Mouse (Mus musculus): ENCODE data around the gene Dgkz.
A peak's percentile ranks its signal among the peaks of the same experiment; 100 is the strongest.

Gene Dgkz

DNA sequence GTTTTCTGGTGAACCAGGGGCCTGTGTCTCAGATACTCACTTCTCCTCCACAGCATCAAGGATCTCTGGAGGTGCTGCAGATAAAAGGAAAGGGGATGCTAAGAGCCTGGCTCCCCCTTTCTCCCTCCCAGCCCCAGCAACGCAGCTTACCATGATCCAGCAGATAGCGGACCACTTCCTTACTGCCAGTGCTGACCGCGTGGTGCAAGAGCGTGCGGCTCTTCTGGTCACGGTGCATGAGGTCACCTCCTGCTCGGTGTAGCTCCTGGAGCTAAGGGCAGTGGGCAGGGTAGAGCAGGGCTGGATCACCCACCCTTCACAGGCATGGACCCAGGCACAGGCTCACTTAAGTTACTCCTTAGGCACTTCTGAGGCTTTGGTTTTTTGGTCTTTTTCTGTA lies 41.6 kb downstream of the Dgkz start:
- no peak for DNase-seq

- DNase-seq: no peak
Measured at GRCm38 (mm10) chr2:91933471-91933870, 42.2 kb downstream of the Dgkz start.

DNA sequence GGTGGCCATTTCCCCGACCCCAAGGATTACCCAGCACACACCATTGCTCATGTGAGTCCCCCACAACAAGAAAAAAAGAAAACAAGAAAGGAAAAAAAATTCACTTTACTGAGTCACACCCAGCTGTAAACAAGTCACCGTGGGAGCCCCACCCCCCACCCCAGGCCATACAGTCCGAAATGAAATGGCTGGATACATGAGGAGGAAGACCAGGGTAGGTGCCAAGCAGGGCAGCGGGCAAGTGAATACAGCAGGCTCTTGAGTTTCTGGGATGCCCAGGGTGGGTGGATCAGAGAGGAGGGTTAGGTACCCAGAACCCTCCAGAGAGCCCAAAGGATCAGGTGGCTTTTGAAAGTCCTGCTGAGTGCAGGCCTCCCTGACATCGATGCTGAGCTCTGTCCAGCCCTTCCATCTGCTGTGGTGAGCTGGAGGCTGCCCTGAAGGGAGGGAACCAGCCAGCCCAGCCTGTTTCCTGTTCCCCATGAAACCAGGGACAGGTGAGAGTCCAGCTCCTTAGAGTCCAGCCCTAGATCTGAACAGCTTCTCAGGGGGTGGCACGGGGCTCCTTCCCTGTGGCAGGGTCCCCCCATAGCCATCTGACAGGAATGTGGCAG lies 42.8 kb downstream of the Dgkz start:
- DNase-seq: no peak

DNA sequence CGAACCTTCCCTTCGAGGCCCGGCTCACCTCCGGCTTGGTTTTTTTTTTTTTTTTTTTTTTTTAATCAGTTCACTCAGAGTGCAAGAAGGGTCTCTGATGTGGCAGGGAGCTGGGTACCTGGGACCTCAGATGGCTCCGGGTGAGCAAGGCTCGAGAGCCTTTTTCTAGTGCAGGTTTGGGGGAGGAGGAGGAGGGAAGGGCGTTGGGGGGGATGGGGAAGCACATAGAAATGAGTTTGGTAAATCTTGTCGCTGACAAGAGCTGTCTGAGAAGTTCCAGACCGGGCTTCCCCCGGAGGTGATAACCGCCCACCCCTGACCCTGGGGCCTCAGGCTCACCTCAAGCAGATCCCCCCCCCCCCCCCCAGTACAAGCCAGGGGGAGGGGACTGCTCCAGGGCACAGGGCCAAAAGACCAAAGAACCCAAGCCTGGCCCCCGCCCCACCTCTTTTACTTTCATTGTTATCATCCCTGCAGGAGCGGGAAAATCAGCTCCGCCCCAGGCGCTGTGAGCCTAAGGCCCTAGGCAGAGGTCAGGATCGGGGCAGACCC lies 43.4 kb downstream of the Dgkz start, which contains the start of gene Mdk:
Mdk (minus strand) TSS at position 138 of the 552 bp plus-strand sequence.
- DNase-seq: no peak

- DNase-seq: no peak
Measured at GRCm38 (mm10) chr2:91931328-91932159, 44.1 kb downstream of the Dgkz start.

GRCm38 (mm10) chr2:91930761-91931291 lies 44.8 kb downstream of the Dgkz start:
- no peak for DNase-seq

- peak in 1 of 2 experiments; percentile 71 for DNase-seq
Measured at GRCm38 (mm10) chr2:91929936-91930335, 45.7 kb downstream of the Dgkz start.

GRCm38 (mm10) chr2:91929455-91929854 lies 46.2 kb downstream of the Dgkz start:
- no peak for DNase-seq

GRCm38 (mm10) chr2:91928534-91929350 lies 46.9 kb downstream of the Dgkz start:
- no peak for DNase-seq

- DNase-seq: peak; percentile 75 to 86
Measured at GRCm38 (mm10) chr2:91927826-91928533, 47.7 kb downstream of the Dgkz start.

DNA sequence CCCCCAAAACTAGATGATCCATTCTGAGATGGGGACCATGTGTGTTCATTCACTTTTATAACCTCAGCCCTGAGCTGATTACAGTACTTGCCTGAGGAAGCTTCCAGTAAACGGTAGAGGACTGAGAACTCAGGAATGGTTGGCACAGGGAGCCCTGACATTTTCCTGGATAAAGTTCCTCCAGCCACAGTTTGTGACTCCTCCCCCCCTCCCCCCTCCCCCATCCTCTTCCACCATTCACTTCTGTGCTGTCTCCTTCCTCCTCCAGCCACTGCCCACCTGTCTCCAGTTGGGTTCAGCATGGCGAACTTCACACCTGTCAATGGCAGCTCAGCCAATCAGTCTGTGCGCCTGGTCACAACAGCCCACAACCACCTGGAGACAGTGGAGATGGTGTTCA lies 48.7 kb downstream of the Dgkz start, which contains the start of gene Chrm4:
Chrm4 (plus strand) TSS at position 301 of the 400 bp plus-strand sequence.
- no peak for DNase-seq

- no peak for DNase-seq
Measured at GRCm38 (mm10) chr2:91925442-91925841, 50.2 kb downstream of the Dgkz start.

- DNase-seq: no peak
Measured at GRCm38 (mm10) chr2:91924726-91925125, 50.9 kb downstream of the Dgkz start.

GRCm38 (mm10) chr2:91923415-91924337 lies 52.0 kb downstream of the Dgkz start:
- peak; percentile 61 to 67 for DNase-seq

DNA sequence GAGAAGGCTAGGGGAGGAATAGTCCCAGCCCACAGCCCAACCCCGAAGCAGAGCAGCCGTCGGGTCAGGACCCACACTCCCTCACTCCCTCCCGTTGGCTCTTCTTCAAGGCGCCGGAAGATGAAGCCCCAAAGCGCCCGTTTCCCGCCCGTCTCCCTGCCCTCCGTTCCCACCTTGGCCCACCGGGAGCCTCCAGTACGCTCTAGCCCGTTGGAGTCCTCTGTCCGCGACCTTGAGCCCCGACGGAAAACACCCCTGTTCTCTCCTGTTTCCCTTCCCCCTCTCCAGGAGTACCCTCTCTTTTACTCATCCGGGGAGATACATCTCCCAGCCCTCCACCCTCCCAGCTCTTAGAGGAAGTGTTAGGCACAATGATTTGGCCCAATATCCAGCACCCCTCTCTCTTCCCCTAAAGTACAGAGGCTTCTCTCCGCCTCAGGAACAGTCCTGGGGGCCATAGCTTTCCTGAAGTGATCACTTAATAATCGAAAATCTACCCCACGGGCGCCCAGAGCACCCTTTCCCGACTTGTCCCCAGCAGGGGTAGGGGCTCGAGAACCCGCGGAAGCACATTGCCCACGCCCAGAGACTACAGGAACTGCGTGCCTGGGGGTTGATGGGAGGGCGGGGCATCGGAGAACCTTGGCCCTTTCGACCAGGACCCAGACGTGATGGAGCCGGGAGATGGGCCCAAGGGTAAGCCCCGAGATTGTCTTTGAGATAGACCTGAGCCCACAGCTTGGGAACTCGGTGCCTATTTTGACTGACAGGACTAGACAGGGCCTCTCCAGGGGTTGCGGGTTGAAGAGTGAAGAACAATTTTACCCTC lies 52.9 kb downstream of the Dgkz start:
- no peak for DNase-seq

DNA sequence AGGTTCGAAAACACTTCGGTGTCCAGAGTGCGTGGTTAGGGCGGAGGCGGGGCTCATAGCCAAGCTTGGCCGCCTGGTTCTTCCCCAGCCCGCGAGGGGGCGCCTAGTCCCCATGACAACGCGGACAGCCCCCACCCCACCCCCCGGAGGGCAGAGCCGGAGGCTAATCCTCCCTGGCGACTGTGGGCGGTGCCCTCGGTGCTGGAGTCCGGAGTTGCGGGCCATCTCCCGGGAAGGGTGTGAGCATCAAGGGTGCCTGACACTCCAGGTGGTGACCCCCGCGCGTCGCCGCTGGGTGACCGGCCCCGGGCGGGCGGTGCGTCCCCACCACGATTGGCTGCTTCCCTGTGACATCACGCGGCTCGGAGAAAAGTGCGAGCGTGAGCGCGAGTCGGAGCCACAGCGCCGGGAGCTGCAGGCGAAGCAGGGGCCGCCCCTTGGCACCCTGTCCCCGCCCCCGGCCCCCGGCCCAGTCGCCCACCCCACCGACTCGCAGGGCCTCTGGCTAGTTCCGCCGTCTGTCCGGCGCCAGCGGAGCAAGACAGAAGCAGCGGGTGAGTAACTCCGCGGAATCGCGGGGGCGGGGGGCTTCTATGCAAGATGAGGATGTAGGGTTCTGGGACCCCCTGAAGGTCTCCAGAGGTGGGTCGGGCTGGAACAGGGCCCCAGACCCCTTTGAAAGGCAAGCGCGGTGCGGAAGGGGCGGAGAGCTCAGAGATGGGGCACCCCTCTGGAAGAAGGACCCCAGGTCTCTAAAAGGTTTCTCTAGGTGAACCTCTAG lies 53.7 kb downstream of the Dgkz start:
- DNase-seq: peak in 1 of 2 experiments; percentile 36

GRCm38 (mm10) chr2:91921181-91921789 lies 54.4 kb downstream of the Dgkz start:
- DNase-seq: peak; percentile 62 to 71

- DNase-seq: no peak
Measured at GRCm38 (mm10) chr2:91920130-91920529, 55.5 kb downstream of the Dgkz start.

DNA sequence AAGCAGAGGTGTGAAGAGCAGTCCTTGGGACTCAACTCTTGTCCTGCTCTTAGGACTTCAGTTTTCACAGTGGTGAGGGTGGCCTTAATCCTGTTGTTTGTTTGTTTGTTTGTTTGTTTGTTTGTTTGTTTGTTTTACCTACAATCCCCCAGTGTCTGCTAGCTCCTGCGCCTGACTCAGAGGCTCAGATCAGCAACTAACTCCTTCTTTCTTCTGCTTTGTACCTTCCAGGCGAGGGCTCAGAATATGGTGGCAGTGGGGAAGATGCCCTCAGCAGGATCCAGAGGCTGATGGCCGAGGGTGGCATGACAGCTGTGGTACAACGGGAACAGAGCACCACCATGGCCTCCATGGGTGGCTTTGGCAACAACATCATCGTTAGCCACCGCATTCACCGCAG lies 58.6 kb downstream of the Dgkz start:
- no peak for DNase-seq

Measured in lung, adult 18-20 months (tissue).